Mouse (Mus musculus): ENCODE data around the gene Acsl1. TPM values are rescaled to one million over a fixed set of nuclear protein-coding genes. Genes with fewer than 3 reads are reported as not detected.

The Acsl1 gene
- total RNA-seq, 1 experiment from 2014 or later: 59.9 TPM

DNA sequence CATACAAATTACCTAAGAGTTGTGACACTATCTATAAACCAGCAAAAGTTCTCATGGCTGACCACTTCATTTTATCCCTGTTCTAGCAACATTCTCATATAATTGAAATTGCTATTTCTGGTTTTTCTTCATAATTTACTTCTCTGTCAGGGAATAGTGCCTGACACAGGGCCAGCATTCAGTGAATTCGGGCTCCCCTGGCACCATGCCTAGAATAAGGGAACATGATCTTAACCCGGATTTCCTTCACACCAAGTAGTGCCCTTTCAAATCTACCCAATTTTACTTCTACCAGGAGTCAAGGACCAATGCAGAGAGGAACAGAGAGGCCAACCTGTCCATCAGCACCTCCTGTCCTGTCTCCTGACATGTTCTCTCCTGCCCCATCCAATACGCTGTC is 114.7 kb downstream of the Acsl1 start:
- ATAC-seq (replicated peaks; ENCODE audit: insufficient number of reproducible peaks, low FRiP score, low TSS enrichment, poor library complexity, severe bottlenecking): no peak

Other genes starting within 250 kb of the Acsl1 start
- gene Helt, start 176.4 kb upstream of the Acsl1 start, total RNA-seq (2017): not detected in 3 replicates
- gene Cenpu, start 81.0 kb downstream of the Acsl1 start, total RNA-seq (2017): 1.4 to 12.8 TPM (median 5.1 TPM) in 3 replicates
- 9.7 to 18.1 TPM (median 9.7 TPM) in 3 replicates for gene Primpol, start 146.2 kb downstream of the Acsl1 start, total RNA-seq (2017)
- gene Casp3, start 146.3 kb downstream of the Acsl1 start, total RNA-seq (2017): 73.4 to 163 TPM (median 146 TPM) in 3 replicates